Mouse (Mus musculus): ENCODE results near the gene Cyp2w1.

DNA sequence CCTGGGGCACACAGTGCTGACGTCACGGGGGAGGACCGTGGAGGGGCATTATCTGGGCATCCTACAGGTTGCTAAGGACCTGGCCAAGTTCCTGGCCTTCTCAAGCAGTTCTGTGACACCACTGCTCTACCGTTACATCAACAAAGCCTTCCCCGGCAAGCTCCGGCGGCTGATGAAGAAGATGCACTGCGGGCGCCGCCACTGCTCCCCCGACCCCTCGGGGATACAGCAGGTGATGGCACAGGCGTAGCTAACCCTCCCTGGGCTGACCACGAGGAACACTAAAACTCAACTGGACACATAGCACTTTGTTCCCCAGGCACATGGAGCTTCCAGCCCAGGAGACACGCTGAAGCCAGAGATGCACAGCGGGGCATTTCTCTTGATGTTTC lies 40.8 kb downstream of the Cyp2w1 start:
- TF ChIP-seq POLR2AphosphoS2 (IDR thresholded peaks at IDR 0.05; ENCODE audit: insufficient read length, low read depth) (no peak), POLR2A (IDR thresholded peaks at IDR 0.05; ENCODE audit: insufficient read length, low read depth) (no peak), E2F4 (IDR thresholded peaks at IDR 0.05; ENCODE audit: insufficient read depth) (no peak), TCF12 (IDR thresholded peaks at IDR 0.05; ENCODE audit: insufficient read depth, poor library complexity, severe bottlenecking) (no peak), USF1 (IDR thresholded peaks at IDR 0.05; ENCODE audit: low read depth) (no peak), MYOD1 (IDR thresholded peaks at IDR 0.05; ENCODE audit: control insufficient read depth in 1 of 3, insufficient read length in 2 of 3, low read depth in 2 of 3) (no peak), CEBPB (IDR thresholded peaks at IDR 0.05; ENCODE audit: insufficient read depth, poor library complexity, severe bottlenecking) (no peak), MYOG (IDR thresholded peaks at IDR 0.05; ENCODE audit: control insufficient read depth in 1 of 3, insufficient read depth in 1 of 3, insufficient read length in 2 of 3, low read depth in 2 of 3) (no peak), MAX (IDR thresholded peaks at IDR 0.05; ENCODE audit: low read depth) (no peak)
